Mouse (Mus musculus) kidney, adult 2 months (tissue): Measurements from ENCODE around the gene Tbcel.

Experiments used
- CTCF ChIP-seq: fragments of 200-500 bp; conservative IDR thresholded peaks from 2 replicates; pipeline ENCODE4 v1.5.1; 2011; ENCODE audit warnings: low read depth, mild to moderate bottlenecking, control low read depth, low read length, moderate library complexity, mixed read lengths; ENCODE audit not compliant: insufficient read depth, insufficient read length
- POLR2A ChIP-seq: fragments of 200-500 bp; IDR thresholded peaks from one replicate; pipeline ENCODE4 v1.6.1; 2011; ENCODE audit warnings: low read depth, low read length, control low read depth

DNA sequence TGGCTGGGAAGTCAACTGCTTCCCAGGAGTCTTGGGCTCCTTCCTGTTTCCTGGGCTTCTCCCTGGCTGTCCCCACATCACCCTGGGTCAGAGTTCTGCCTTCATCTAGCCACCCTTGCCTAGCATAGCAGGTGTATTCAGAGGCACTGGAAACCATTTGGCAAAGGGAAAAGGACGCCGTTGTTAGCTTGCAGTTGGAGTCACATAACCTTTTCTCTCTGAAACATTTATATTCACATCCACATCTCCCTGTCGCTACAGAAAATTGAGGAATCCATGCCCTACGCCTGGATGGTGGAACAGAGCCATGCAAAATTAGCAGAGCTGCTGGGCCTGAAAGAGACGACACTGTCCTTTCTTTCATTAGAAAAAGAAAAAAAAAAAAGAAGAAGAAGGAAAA, 125.5 kb downstream of the Tbcel start:
- no peak for TF ChIP-seq POLR2A
- TF ChIP-seq CTCF = no peak
